Mouse (Mus musculus): ENCODE results near the gene C2cd6. TPM values are rescaled to one million over a fixed set of nuclear protein-coding genes. Genes with fewer than 3 reads are reported as not detected.

Gene C2cd6
- polyA plus RNA-seq, 1 experiment from 2014 or later, result not detected

DNA sequence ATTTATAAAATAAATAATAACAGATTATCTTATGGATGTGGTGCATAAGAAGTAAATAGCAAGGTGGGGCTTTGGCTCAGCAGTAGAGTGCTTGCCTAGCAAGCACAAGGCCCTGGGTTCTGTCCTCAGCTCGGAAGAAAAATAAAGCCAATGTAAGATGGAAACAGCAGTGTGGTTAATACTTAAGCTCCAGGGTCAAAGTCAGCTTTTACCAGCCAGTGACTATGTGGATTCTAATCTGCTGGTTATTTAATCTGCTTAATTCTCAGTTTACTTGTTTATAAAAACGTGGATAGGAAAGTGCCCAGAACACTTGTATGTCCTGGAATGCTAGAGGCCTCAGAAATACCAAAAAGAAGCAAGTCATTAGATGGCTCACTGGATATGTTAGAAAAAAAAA lies 37.7 kb downstream of the C2cd6 start:
- Histone ChIP-seq H3K36me3 (no peaks in the 10 kb centered on the region), H3K4me2 (no peak overlapping the region), H3K27me3 (replicated peaks) (no peaks in the 10 kb centered on the region), H3K4me3 (replicated peaks) (no peak overlapping the region), H3K9ac (no peak overlapping the region), H3K9me3 (no peaks in the 10 kb centered on the region), H3K4me1 (no peaks in the 10 kb centered on the region), H3K27ac (no peak overlapping the region)
- WGBS, result 52% methylated on average over 2 of the region's 2 CpGs
- ATAC-seq (ENCODE audit: insufficient read depth, low FRiP score, low read depth), result no peak

DNA sequence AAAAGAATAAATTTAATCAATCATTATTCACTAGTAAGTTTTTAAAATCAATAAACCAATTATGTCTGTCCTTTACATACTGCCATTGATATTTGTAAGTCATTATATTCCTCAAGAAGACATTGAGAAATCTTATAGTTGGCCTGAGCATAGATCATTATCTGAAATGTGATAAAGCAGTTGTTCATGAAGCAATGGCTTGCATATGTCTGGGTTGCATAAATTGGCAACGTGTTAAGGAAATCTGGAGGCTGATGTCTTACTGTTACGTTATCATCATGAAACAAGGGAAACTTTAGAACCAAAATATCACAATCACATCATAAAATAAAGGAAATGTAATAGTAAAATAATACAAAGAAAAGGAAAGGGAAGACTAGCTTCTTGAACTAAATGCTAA lies 43.4 kb downstream of the C2cd6 start:
- Histone ChIP-seq H3K4me1 (no peaks in the 10 kb centered on the region), H3K27ac (no peak overlapping the region), H3K9me3 (no peaks in the 10 kb centered on the region), H3K4me2 (no peak overlapping the region), H3K9ac (no peak overlapping the region), H3K36me3 (no peaks in the 10 kb centered on the region), H3K27me3 (replicated peaks) (no peaks in the 10 kb centered on the region), H3K4me3 (replicated peaks) (no peak overlapping the region)
- 67% methylated on average over 2 of the region's 2 CpGs for WGBS
- no peak for ATAC-seq (ENCODE audit: insufficient read depth, low FRiP score, low read depth)

DNA sequence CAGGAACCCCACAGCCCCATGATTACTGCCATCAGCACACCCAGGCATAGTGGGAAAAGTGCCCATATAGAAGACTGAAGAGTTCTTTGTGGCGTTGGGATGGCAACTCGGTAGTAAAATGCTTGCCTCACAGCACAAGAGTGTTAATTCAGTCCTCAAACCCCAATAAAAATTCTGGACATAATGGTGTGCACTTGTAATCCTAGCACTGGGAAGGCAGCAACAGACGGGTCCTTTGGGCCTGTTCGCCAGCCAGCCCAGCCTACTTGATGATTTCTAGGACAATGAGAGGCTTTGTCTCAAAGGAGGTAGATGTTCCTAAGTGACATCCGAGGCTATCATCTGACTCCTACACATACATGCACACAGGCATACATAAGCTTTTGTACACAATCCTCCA lies 57.0 kb downstream of the C2cd6 start:
- Histone ChIP-seq H3K4me2 (no peak overlapping the region), H3K27ac (no peak overlapping the region), H3K36me3 (no peaks in the 10 kb centered on the region), H3K9me3 (no peaks in the 10 kb centered on the region), H3K9ac (no peak overlapping the region), H3K4me3 (replicated peaks) (no peak overlapping the region), H3K4me1 (no peaks in the 10 kb centered on the region), H3K27me3 (replicated peaks) (no peaks in the 10 kb centered on the region)
- no peak for ATAC-seq (ENCODE audit: insufficient read depth, low FRiP score, low read depth)
- 80% methylated on average over 5 of the region's 5 CpGs for WGBS

DNA sequence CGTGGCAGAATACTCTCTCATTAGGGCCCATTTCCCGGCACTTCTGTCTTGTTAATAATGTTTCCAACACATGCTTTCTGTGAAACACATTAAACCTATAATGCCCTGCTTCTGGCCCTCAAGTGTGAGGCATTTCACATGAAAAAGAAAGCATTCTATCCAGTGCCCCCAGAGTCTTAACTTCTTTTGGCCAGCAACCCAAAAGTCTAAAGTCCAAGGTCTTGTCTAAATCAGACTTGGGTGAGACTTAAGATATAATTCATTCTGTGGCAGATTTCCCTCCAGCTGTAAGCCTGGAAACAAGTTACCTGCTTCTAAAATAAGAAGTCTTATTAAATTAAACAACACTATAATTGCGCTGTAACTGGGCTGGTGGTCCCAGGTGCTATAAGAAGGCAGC lies 73.1 kb downstream of the C2cd6 start:
- Histone ChIP-seq H3K4me3 (replicated peaks) (no peak overlapping the region), H3K36me3 (no peaks in the 10 kb centered on the region), H3K4me2 (no peak overlapping the region), H3K4me1 (no peaks in the 10 kb centered on the region), H3K27me3 (replicated peaks) (no peaks in the 10 kb centered on the region), H3K9me3 (no peaks in the 10 kb centered on the region), H3K27ac (no peak overlapping the region), H3K9ac (no peak overlapping the region)
- WGBS, result 71% methylated on average over 3 of the region's 3 CpGs
- no peak for ATAC-seq (ENCODE audit: insufficient read depth, low FRiP score, low read depth)

DNA sequence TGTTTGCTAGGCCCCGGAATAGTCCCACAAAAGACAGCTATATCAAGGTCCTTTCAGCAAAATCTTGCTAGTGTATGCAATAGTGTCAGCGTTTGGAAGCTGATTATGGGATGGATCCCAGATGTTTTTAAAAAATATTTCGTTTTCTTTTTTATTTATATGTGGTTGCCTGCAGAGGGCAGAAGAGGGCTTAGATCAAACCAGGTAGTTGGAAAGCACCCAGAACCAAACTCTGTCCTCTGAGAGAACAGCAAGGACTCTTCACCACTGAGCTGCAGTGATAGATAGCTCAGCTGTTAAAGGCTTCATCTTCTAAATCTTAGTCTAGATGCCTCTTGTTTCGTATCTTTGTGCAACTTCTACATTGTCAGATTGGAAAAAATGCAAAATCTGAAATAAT lies 85.5 kb downstream of the C2cd6 start:
- Histone ChIP-seq H3K4me3 (replicated peaks) (no peak overlapping the region), H3K9me3 (no peaks in the 10 kb centered on the region), H3K27me3 (replicated peaks) (no peaks in the 10 kb centered on the region), H3K9ac (no peak overlapping the region), H3K4me1 (no peaks in the 10 kb centered on the region), H3K27ac (no peak overlapping the region), H3K4me2 (no peak overlapping the region), H3K36me3 (no peaks in the 10 kb centered on the region)
- 24% methylated on average over 4 of the region's 4 CpGs for WGBS
- ATAC-seq (ENCODE audit: insufficient read depth, low FRiP score, low read depth), result no peak

Other genes starting within 250 kb of the C2cd6 start
- 14.0 and 15.1 TPM in 2 replicates for gene Trak2, start 121.5 kb downstream of the C2cd6 start, polyA plus RNA-seq (2015; fragmentation: Nextera tagmentation; extraction: Ambion mirVana)
- 24.6 and 26.9 TPM in 2 replicates for gene Stradb, start 121.4 kb downstream of the C2cd6 start, polyA plus RNA-seq (2015; fragmentation: Nextera tagmentation; extraction: Ambion mirVana)
- gene Tmem237, start 25.5 kb upstream of the C2cd6 start, polyA plus RNA-seq (2015; fragmentation: Nextera tagmentation; extraction: Ambion mirVana), result 32.3 and 33.9 TPM in 2 replicates
- gene Mpp4, start 68.5 kb upstream of the C2cd6 start, polyA plus RNA-seq (2015; fragmentation: Nextera tagmentation; extraction: Ambion mirVana), result 0.19 and 0.50 TPM in 2 replicates
- 7.2 and 8.2 TPM in 2 replicates for gene Als2, start 142.3 kb upstream of the C2cd6 start, polyA plus RNA-seq (2015; fragmentation: Nextera tagmentation; extraction: Ambion mirVana)
- gene Cdk15, start 162.0 kb upstream of the C2cd6 start, polyA plus RNA-seq (2015; fragmentation: Nextera tagmentation; extraction: Ambion mirVana), result 0.18 and 0.35 TPM in 2 replicates

Data from stomach, embryonic 15.5 days (tissue).